Comparison of ENCODE assay signal across 9 mouse cellular contexts in the genomic region with DNA sequence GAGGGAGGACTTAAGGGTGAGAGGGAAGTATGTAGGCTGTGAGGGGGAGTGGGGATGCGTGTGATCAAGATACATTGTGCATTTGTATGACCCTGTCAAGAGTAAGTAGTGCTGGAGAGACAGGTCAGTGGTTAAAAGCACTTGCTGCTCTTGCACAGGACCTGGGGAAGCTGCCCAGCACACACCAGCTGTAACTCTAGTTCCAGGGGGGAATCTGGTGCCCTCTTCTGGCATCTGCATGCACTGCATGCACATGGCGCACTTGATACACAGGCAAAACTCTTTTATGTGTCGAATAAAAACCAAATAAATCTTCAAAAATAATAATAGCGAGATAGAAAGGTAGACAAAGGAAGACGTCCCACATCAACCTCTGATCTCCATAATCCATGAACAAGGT. TPM values are rescaled to one million over a fixed set of nuclear protein-coding genes. Genes with fewer than 3 reads are reported as not detected.
DNase-seq lines count a peak whose midpoint lies in the region; ATAC-seq and TF ChIP-seq lines count a peak whose summit lies in the region.
"Had no signal": no experiment of that assay in that cellular context is flagged by ENCODE, and none has a peak within 500 bp of the region (broad histone marks: within the 10 kb centered on the region; RNA-seq: fewer than 3 reads in every experiment).

No protein-coding gene starts in this region.

- intact Hi-C loops in heart, postnatal 36 days (cut with DNase I), result loop anchor here (5.0 kb wide), 1 partner anchor 76 kb away; a partner anchor contains a TSS

- H3K4me3 ChIP-seq in heart, embryonic 11.5 days (ENCODE audit: low read depth, low read length), result no peak overlapping the region
- no peak overlapping the region for H3K4me3 ChIP-seq in embryonic facial prominence, embryonic 10.5 days
- H3K4me3 ChIP-seq in stomach, postnatal 0 days (ENCODE audit: low read depth, low read length), result no peak overlapping the region
- H3K4me3 ChIP-seq: limb, embryonic 12.5 days had no signal

- H3K36me3 ChIP-seq in heart, embryonic 11.5 days (ENCODE audit: control insufficient read depth, insufficient read depth, low read length), result no peaks in the 10 kb centered on the region
- H3K36me3 ChIP-seq in embryonic facial prominence, embryonic 10.5 days (replicated peaks), result peaks cover 38% of the 10 kb centered on the region
- peaks cover 2% of the 10 kb centered on the region; the same call in 1 of the 2 replicates for H3K36me3 ChIP-seq in stomach, postnatal 0 days (ENCODE audit: control insufficient read depth, insufficient read depth, low read length)

- no peak overlapping the region for H3K9ac ChIP-seq in heart, embryonic 11.5 days (ENCODE audit: low read depth, low read length)
- no peak overlapping the region for H3K9ac ChIP-seq in stomach, postnatal 0 days (ENCODE audit: low read length)
- H3K9ac ChIP-seq: limb, embryonic 12.5 days had no signal

- TF ChIP-seq EP300 in stomach, postnatal 0 days (optimal IDR thresholded peaks at IDR 0.05), result no peak

- TF ChIP-seq CTCF in stomach, postnatal 0 days (IDR thresholded peaks at IDR 0.05; ENCODE audit: low read depth), result peak; percentile 89

- H3K4me2 ChIP-seq in heart, embryonic 11.5 days, result no peak overlapping the region
- H3K4me2 ChIP-seq in stomach, postnatal 0 days (replicated peaks; ENCODE audit: low read depth), result no peak overlapping the region
- H3K4me2 ChIP-seq: limb, embryonic 12.5 days had no signal

- WGBS in heart, embryonic 11.5 days (ENCODE audit: insufficient replicate concordance), result 52% methylated on average over 5 of the region's 5 CpGs
- WGBS in embryonic facial prominence, embryonic 10.5 days, result 49% methylated on average over 5 of the region's 5 CpGs
- WGBS in stomach, postnatal 0 days, result 49% methylated on average over 5 of the region's 5 CpGs

- DNase-seq in heart, postnatal 36 days, result peak; percentile 43 to 63
- peak; percentile 37 to 43 for DNase-seq in B cell, adult 2 months
- peak; percentile 82 for DNase-seq in adrenal gland, postnatal 14 days
- DNase-seq in embryonic facial prominence, embryonic 10.5 days (ENCODE audit: low spot score), result peak; percentile 75
- DNase-seq in kidney, adult 9 months, result peak; percentile 71
- peak; percentile 77 for DNase-seq in lung, postnatal 36 days
- DNase-seq in stomach, postnatal 0 days (ENCODE audit: low spot score), result peak; percentile 74

- H3K4me1 ChIP-seq in heart, embryonic 11.5 days (ENCODE audit: control insufficient read depth, insufficient read depth, low read length), result 0 out of 2 replicates have a peak, but pooled peaks cover 6% of the 10 kb centered on the region
- peaks cover 43% of the 10 kb centered on the region for H3K4me1 ChIP-seq in embryonic facial prominence, embryonic 10.5 days
- H3K4me1 ChIP-seq in stomach, postnatal 0 days (replicated peaks; ENCODE audit: control insufficient read depth, insufficient read depth), result no peaks in the 10 kb centered on the region
- H3K4me1 ChIP-seq: limb, embryonic 12.5 days had no signal

- H3K27me3 ChIP-seq in heart, embryonic 11.5 days (ENCODE audit: control insufficient read depth, insufficient read depth, low read length), result no peaks in the 10 kb centered on the region
- no peaks in the 10 kb centered on the region for H3K27me3 ChIP-seq in embryonic facial prominence, embryonic 10.5 days (replicated peaks; ENCODE audit: low read depth, poor library complexity, severe bottlenecking)
- no peaks in the 10 kb centered on the region for H3K27me3 ChIP-seq in stomach, postnatal 0 days (ENCODE audit: control insufficient read depth, insufficient read depth, low read length)
- H3K27me3 ChIP-seq: limb, embryonic 12.5 days had no signal

- H3K9me3 ChIP-seq in heart, embryonic 11.5 days (replicated peaks; ENCODE audit: control insufficient read depth, low read length), result no peaks in the 10 kb centered on the region
- no peaks in the 10 kb centered on the region for H3K9me3 ChIP-seq in embryonic facial prominence, embryonic 10.5 days
- H3K9me3 ChIP-seq in stomach, postnatal 0 days (ENCODE audit: control insufficient read depth, low read length), result no peaks in the 10 kb centered on the region
- H3K9me3 ChIP-seq: limb, embryonic 12.5 days had no signal

- H3K27ac ChIP-seq in heart, embryonic 11.5 days (ENCODE audit: low read depth, low read length), result no peak overlapping the region
- no peak overlapping the region for H3K27ac ChIP-seq in embryonic facial prominence, embryonic 10.5 days (replicated peaks)
- H3K27ac ChIP-seq in stomach, postnatal 0 days (replicated peaks), result no peak overlapping the region

- no peak for ATAC-seq in heart, embryonic 11.5 days (replicated peaks; ENCODE audit: insufficient number of reproducible peaks, low FRiP score, low TSS enrichment)
- peak; percentile 28; the same call in 1 of the 2 replicates for ATAC-seq in stomach, postnatal 0 days (ENCODE audit: low FRiP score, low TSS enrichment)

RNA-seq across cellular contexts. Expression of a gene that starts 49.5 kb away (rescaled TPM):
- 10 to 100 TPM; 22.1 to 28.0 TPM for total RNA-seq in heart, postnatal 36 days (2021)
- polyA plus RNA-seq in heart, embryonic 11.5 days (2014; fragmentation: Nextera tagmentation; extraction: Ambion mirVana), result 26.5 and 27.0 TPM in 2 replicates
- 26.5 and 28.1 TPM in 2 replicates for total RNA-seq in adrenal gland, postnatal 14 days (2021)
- polyA plus RNA-seq in embryonic facial prominence, embryonic 10.5 days (2016; fragmentation: Nextera tagmentation; extraction: Ambion mirVana), result 50.7 and 53.9 TPM in 2 replicates
- 21.1 and 22.5 TPM in 2 replicates for polyA plus RNA-seq in stomach, postnatal 0 days (2015; fragmentation: Nextera tagmentation; extraction: Ambion mirVana)
